Mouse (Mus musculus) heart, embryonic 12.5 days (tissue): ENCODE measurements around the gene Fhl3. TPM values are rescaled to one million over a fixed set of nuclear protein-coding genes. Genes with fewer than 3 reads are reported as not detected.
A peak's percentile ranks its signal among the peaks of the same experiment; 100 is the strongest.

Experiments
- ATAC-seq: fragments of 200-750 bp; cut with Nextera tagmentation; 2 replicates; pipeline ENCODE4 v1.8.0; 2017; ENCODE audit warnings: moderate TSS enrichment, moderate library complexity; ENCODE audit not compliant: insufficient number of reproducible peaks, low FRiP score
- H3K27ac ChIP-seq: fragments of 300-500 bp; sonication (generic); 2 replicates; pipeline ENCODE4 v1.5.1; 2016; ENCODE audit warnings: mild to moderate bottlenecking, moderate library complexity; ENCODE audit not compliant: poor library complexity, severe bottlenecking
- H3K27me3 ChIP-seq: fragments of 300-500 bp; sonication (generic); replicated peaks from 2 replicates; pipeline ENCODE4 v1.6.1; 2016; ENCODE audit warnings: mild to moderate bottlenecking, moderate library complexity
- H3K36me3 ChIP-seq: fragments of 300-500 bp; sonication (generic); 2 replicates; pipeline ENCODE4 v1.6.1; 2016; ENCODE audit warnings: mild to moderate bottlenecking, moderate library complexity
- H3K4me1 ChIP-seq: fragments of 300-500 bp; sonication (generic); replicated peaks from 2 replicates; pipeline ENCODE4 v1.6.1; 2016; ENCODE audit warnings: mild to moderate bottlenecking
- H3K4me2 ChIP-seq: fragments of 300-500 bp; sonication (generic); 2 replicates; pipeline ENCODE4 v1.6.1; 2016; ENCODE audit warnings: mild to moderate bottlenecking, moderate library complexity
- H3K4me3 ChIP-seq: fragments of 300-500 bp; sonication (generic); 2 replicates; pipeline ENCODE4 v1.5.1; 2016; ENCODE audit warnings: mild to moderate bottlenecking
- H3K9ac ChIP-seq: fragments of 300-500 bp; sonication (generic); 2 replicates; pipeline ENCODE4 v1.6.1; 2016; ENCODE audit warnings: mild to moderate bottlenecking, moderate library complexity
- H3K9me3 ChIP-seq: fragments of 300-500 bp; sonication (generic); replicated peaks from 2 replicates; pipeline ENCODE4 v1.6.1; 2016; ENCODE audit warnings: mild to moderate bottlenecking, moderate library complexity
- WGBS: fragments of 180-500 bp; shearing (Covaris S2); methylation state at CpG from one replicate; pipeline ENCODE4 v1.1.7; 2016; 5-methylcytosine and 5-hydroxymethylcytosine counted together
- polyA plus RNA-seq: library from polyadenylated mRNA; unstranded; fragments of >200 nt; fragmentation: Nextera tagmentation; extraction: Ambion mirVana; gene quantifications from 2 replicates; pipeline ENCODE4 v1.2.1, GENCODE M21; 2016

The Fhl3 gene
- polyA plus RNA-seq, 1 experiment from 2014 or later = 6.2 TPM

- H3K27me3 ChIP-seq = no peaks in the 10 kb centered on the region
- no peak for ATAC-seq
- H3K9ac ChIP-seq = no peak overlapping the region
- no peak overlapping the region for H3K4me3 ChIP-seq
- no peak overlapping the region for H3K27ac ChIP-seq
- no peaks in the 10 kb centered on the region for H3K9me3 ChIP-seq
- H3K4me2 ChIP-seq = no peak overlapping the region
- H3K36me3 ChIP-seq = peaks cover 71% of the 10 kb centered on the region
- H3K4me1 ChIP-seq = peaks cover 8% of the 10 kb centered on the region
- 74% methylated on average over 4 of the region's 4 CpGs for WGBS
Measured at GRCm38 (mm10) chr4:124685004-124685403, 15.5 kb upstream of the Fhl3 start.

GRCm38 (mm10) chr4:124685453-124685852 is 15.0 kb upstream of the Fhl3 start:
- Histone ChIP-seq H3K27me3 (no peaks in the 10 kb centered on the region), H3K4me3 (no peak overlapping the region), H3K9ac (no peak overlapping the region), H3K4me2 (no peak overlapping the region), H3K4me1 (peaks cover 8% of the 10 kb centered on the region), H3K9me3 (no peaks in the 10 kb centered on the region), H3K36me3 (peaks cover 67% of the 10 kb centered on the region), H3K27ac (0 out of 2 replicates have a peak overlapping the region, but pooled peaks have one; percentile 69)
- WGBS = 68% methylated on average over 8 of the region's 8 CpGs
- ATAC-seq = no peak

- peaks cover 13% of the 10 kb centered on the region for H3K4me1 ChIP-seq
- WGBS = 79% methylated on average over 8 of the region's 8 CpGs
- no peak for ATAC-seq
- peak overlapping the region; percentile 69 for H3K27ac ChIP-seq
- no peaks in the 10 kb centered on the region for H3K27me3 ChIP-seq
- no peak overlapping the region for H3K4me3 ChIP-seq
- H3K36me3 ChIP-seq = peaks cover 62% of the 10 kb centered on the region
- H3K4me2 ChIP-seq = no peak overlapping the region
- H3K9me3 ChIP-seq = no peaks in the 10 kb centered on the region
- no peak overlapping the region for H3K9ac ChIP-seq
Measured at GRCm38 (mm10) chr4:124685897-124686402, 14.6 kb upstream of the Fhl3 start.

- Histone ChIP-seq H3K27ac (0 out of 2 replicates have a peak overlapping the region, but pooled peaks have one; percentile 12), H3K27me3 (0 out of 2 replicates have a peak, but pooled peaks cover 6% of the 10 kb centered on the region), H3K4me3 (no peak overlapping the region), H3K4me1 (peaks cover 28% of the 10 kb centered on the region), H3K36me3 (peaks cover 17% of the 10 kb centered on the region; the same call in 1 of the 2 replicates), H3K4me2 (peak overlapping the region; percentile 32), H3K9ac (0 out of 2 replicates have a peak overlapping the region, but pooled peaks have one; percentile 10), H3K9me3 (no peaks in the 10 kb centered on the region)
- ATAC-seq = no peak
- WGBS = 74% methylated on average over 8 of the region's 8 CpGs
Measured at GRCm38 (mm10) chr4:124691455-124691854, 9.0 kb upstream of the Fhl3 start.

- Histone ChIP-seq H3K4me3 (peak overlapping the region; percentile 84), H3K36me3 (peaks cover 16% of the 10 kb centered on the region; the same call in 1 of the 2 replicates), H3K4me1 (peaks cover 28% of the 10 kb centered on the region), H3K27ac (0 out of 2 replicates have a peak overlapping the region, but pooled peaks have one; percentile 17), H3K9ac (peak overlapping the region; percentile 90), H3K27me3 (0 out of 2 replicates have a peak, but pooled peaks cover 6% of the 10 kb centered on the region), H3K4me2 (peak overlapping the region; percentile 86), H3K9me3 (no peaks in the 10 kb centered on the region)
- 58% methylated on average over 3 of the region's 3 CpGs for WGBS
- no peak for ATAC-seq
Measured at GRCm38 (mm10) chr4:124692416-124692861, 8.1 kb upstream of the Fhl3 start.

GRCm38 (mm10) chr4:124693135-124693894 is 7.2 kb upstream of the Fhl3 start, which contains the start of gene Utp11:
Gene Utp11, minus strand, starts transcription at chr4:124693600.
- Histone ChIP-seq H3K36me3 (peaks cover 8% of the 10 kb centered on the region; the same call in 1 of the 2 replicates), H3K9ac (peak within 1 kb of the TSS; percentile 90), H3K27ac (peak within 1 kb of the TSS; percentile 72), H3K27me3 (0 out of 2 replicates have a peak, but pooled peaks cover 6% of the 10 kb centered on the region), H3K4me2 (peak within 1 kb of the TSS; percentile 86), H3K4me1 (peaks cover 28% of the 10 kb centered on the region), H3K4me3 (peak within 1 kb of the TSS; percentile 84), H3K9me3 (no peaks in the 10 kb centered on the region)
- ATAC-seq = peak; percentile 91
- under 1% methylated on average over 43 of the region's 43 CpGs for WGBS

- H3K4me2 ChIP-seq = no peak overlapping the region
- no peak for ATAC-seq
- H3K27me3 ChIP-seq = 0 out of 2 replicates have a peak, but pooled peaks cover 6% of the 10 kb centered on the region
- H3K4me1 ChIP-seq = peaks cover 30% of the 10 kb centered on the region
- no peak overlapping the region for H3K4me3 ChIP-seq
- H3K36me3 ChIP-seq = no peaks in the 10 kb centered on the region
- H3K27ac ChIP-seq = no peak overlapping the region
- no peaks in the 10 kb centered on the region for H3K9me3 ChIP-seq
- no peak overlapping the region for H3K9ac ChIP-seq
- WGBS = 74% methylated on average over 2 of the region's 2 CpGs
Measured at GRCm38 (mm10) chr4:124694572-124694971, 5.9 kb upstream of the Fhl3 start.

GRCm38 (mm10) chr4:124695786-124696516 is 4.5 kb upstream of the Fhl3 start:
- Histone ChIP-seq H3K9ac (no peak overlapping the region; the same call in 1 of the 2 replicates), H3K9me3 (no peaks in the 10 kb centered on the region), H3K4me1 (peaks cover 31% of the 10 kb centered on the region), H3K4me3 (no peak overlapping the region), H3K4me2 (peak overlapping the region; percentile 16; the same call in 1 of the 2 replicates), H3K27me3 (0 out of 2 replicates have a peak, but pooled peaks cover 6% of the 10 kb centered on the region), H3K27ac (no peak overlapping the region), H3K36me3 (no peaks in the 10 kb centered on the region)
- no peak for ATAC-seq
- 16% methylated on average over 18 of the region's 18 CpGs for WGBS

GRCm38 (mm10) chr4:124699791-124700190 is 710 bp upstream of the Fhl3 start:
- H3K4me2 ChIP-seq = peak overlapping the region; percentile 94
- H3K9me3 ChIP-seq = no peaks in the 10 kb centered on the region
- H3K4me1 ChIP-seq = peaks cover 50% of the 10 kb centered on the region
- ATAC-seq = no peak
- H3K27ac ChIP-seq = no peak overlapping the region
- WGBS = 19% methylated on average over 6 of the region's 6 CpGs
- H3K36me3 ChIP-seq = no peaks in the 10 kb centered on the region
- peak overlapping the region; percentile 97; the same call in 1 of the 2 replicates for H3K9ac ChIP-seq
- peak overlapping the region; percentile 93 for H3K4me3 ChIP-seq
- H3K27me3 ChIP-seq = 0 out of 2 replicates have a peak, but pooled peaks cover 6% of the 10 kb centered on the region

GRCm38 (mm10) chr4:124701052-124701845 is 748 bp downstream of the Fhl3 start:
- ATAC-seq = no peak
- peaks cover 59% of the 10 kb centered on the region for H3K4me1 ChIP-seq

More at GRCm38 (mm10) chr4:124701052-124701845, 748 bp downstream of the Fhl3 start:
- Histone ChIP-seq H3K27me3 (0 out of 2 replicates have a peak, but pooled peaks cover 2% of the 10 kb centered on the region), H3K4me2 (peak overlapping the region; percentile 94), H3K9ac (peak overlapping the region; percentile 97), H3K4me3 (peak overlapping the region; percentile 93), H3K9me3 (no peaks in the 10 kb centered on the region), H3K27ac (peak overlapping the region; percentile 84), H3K36me3 (peaks cover 9% of the 10 kb centered on the region)
- 2% methylated on average over 22 of the region's 22 CpGs for WGBS
